Mouse (Mus musculus) CH12.LX (cell line): ENCODE data around the gene Atg10. TPM values are rescaled to one million over a fixed set of nuclear protein-coding genes. Genes with fewer than 3 reads are reported as not detected.

Source experiments
- DNase-seq: peaks from one replicate; pipeline ENCODE4 v3.0.0-alpha.2; 2013; ENCODE audit errors: extremely low read depth
- H3K27ac ChIP-seq: 2 replicates; pipeline ENCODE4 v1.5.1; 2012; ENCODE audit warnings: low read depth, mild to moderate bottlenecking, control low read depth, moderate library complexity; ENCODE audit not compliant: insufficient read depth
- H3K27me3 ChIP-seq: replicated peaks from 2 replicates; pipeline ENCODE3; 2012; ENCODE audit warnings: inconsistent platforms
- H3K36me3 ChIP-seq, 2 experiments: replicated peaks in 1 of 2; 2 replicates each; pipeline versions ENCODE3 to v1.6.1; 2012; ENCODE audit warnings: inconsistent platforms in 1 of 2, low read length in 1 of 2, mild to moderate bottlenecking in 1 of 2, mixed read lengths in 1 of 2, moderate library complexity in 1 of 2; ENCODE audit not compliant: control insufficient read depth in 1 of 2, insufficient read depth in 1 of 2
- H3K4me1 ChIP-seq, 2 experiments: 2 replicates each; pipeline ENCODE4 v1.6.1; 2012; ENCODE audit warnings: inconsistent platforms in 1 of 2, moderate library complexity in 1 of 2; ENCODE audit not compliant: insufficient read depth in 2 of 2, control insufficient read depth in 1 of 2
- H3K4me2 ChIP-seq: 2 replicates; pipeline ENCODE4 v1.6.1; 2012; ENCODE audit warnings: low read depth, mild to moderate bottlenecking, control low read depth; ENCODE audit not compliant: poor library complexity, insufficient read depth, severe bottlenecking
- H3K4me3 ChIP-seq, 3 experiments: fragments of 150-350 bp in 1 of 3; sonication (generic) in 1 of 3; replicated peaks in 1 of 3; 2 replicates each; pipeline versions ENCODE3 to v1.5.1; 2011 to 2012; ENCODE audit warnings: low read depth in 2 of 3, low read length in 2 of 3, mild to moderate bottlenecking in 2 of 3, moderate library complexity in 2 of 3, control low read depth in 1 of 3, improper control_type of control experiment in 1 of 3, inconsistent platforms in 1 of 3, mixed read lengths in 1 of 3; ENCODE audit not compliant: poor library complexity in 1 of 3
- H3K79me2 ChIP-seq: replicated peaks from 2 replicates; pipeline ENCODE4 v1.6.1; 2012; ENCODE audit warnings: mild to moderate bottlenecking, moderate library complexity; ENCODE audit not compliant: control insufficient read depth, poor library complexity, insufficient read depth, severe bottlenecking; ENCODE audit errors: extremely low read depth
- H3K9ac ChIP-seq: 2 replicates; pipeline ENCODE4 v1.6.1; 2012; ENCODE audit warnings: low read depth, mild to moderate bottlenecking, control low read depth, moderate library complexity; ENCODE audit not compliant: insufficient read depth
- H3K9me3 ChIP-seq: replicated peaks from 2 replicates; pipeline ENCODE3; 2012; ENCODE audit warnings: low read length, inconsistent platforms, mixed read lengths
- CHD1 ChIP-seq: IDR thresholded peaks from 2 replicates; pipeline ENCODE4 v1.6.1; 2012; ENCODE audit warnings: low read depth, low read length, improper control_type of control experiment, inconsistent platforms
- CHD2 ChIP-seq: IDR thresholded peaks from 2 replicates; pipeline ENCODE4 v1.6.1; 2011; ENCODE audit warnings: low read length, improper control_type of control experiment
- CTCF ChIP-seq, 2 experiments: IDR thresholded peaks in 1 of 2; conservative IDR thresholded peaks in 1 of 2; 2 replicates each; pipeline ENCODE4 v1.5.1; 2011 to 2012; ENCODE audit warnings: low read depth in 2 of 2, low read length in 2 of 2, improper control_type of control experiment in 1 of 2, inconsistent platforms in 1 of 2, mild to moderate bottlenecking in 1 of 2, moderate library complexity in 1 of 2
- JUND ChIP-seq: conservative IDR thresholded peaks from 2 replicates; pipeline ENCODE4 v1.6.1; 2011; ENCODE audit warnings: low read depth, low read length, improper control_type of control experiment
- KAT2A ChIP-seq: IDR thresholded peaks from 2 replicates; pipeline ENCODE4 v1.6.1; 2012; ENCODE audit warnings: low read length, improper control_type of control experiment, inconsistent platforms; ENCODE audit not compliant: insufficient replicate concordance
- MAFK ChIP-seq: IDR thresholded peaks from 2 replicates; pipeline ENCODE4 v1.6.1; 2011; ENCODE audit warnings: low read length, improper control_type of control experiment; ENCODE audit not compliant: insufficient replicate concordance
- MEF2A ChIP-seq: IDR thresholded peaks from 2 replicates; pipeline ENCODE4 v1.6.1; 2014; ENCODE audit warnings: low read depth, mild to moderate bottlenecking, inconsistent platforms, low read length, improper control_type of control experiment, borderline replicate concordance
- POLR2A ChIP-seq: IDR thresholded peaks from 2 replicates; pipeline ENCODE4 v1.6.1; 2011; ENCODE audit warnings: low read depth, mild to moderate bottlenecking, improper control_type of control experiment, low read length
- RAD21 ChIP-seq: IDR thresholded peaks from 2 replicates; pipeline ENCODE4 v1.6.1; 2011; ENCODE audit warnings: low read depth, mild to moderate bottlenecking, low read length, improper control_type of control experiment, moderate library complexity
- SMC3 ChIP-seq: IDR thresholded peaks from 2 replicates; pipeline ENCODE4 v1.6.1; 2011; ENCODE audit warnings: low read depth, low read length, improper control_type of control experiment
- TCF12 ChIP-seq: IDR thresholded peaks from 2 replicates; pipeline ENCODE4 v1.6.1; 2014; ENCODE audit warnings: low read depth, mild to moderate bottlenecking, inconsistent platforms, low read length, improper control_type of control experiment
- UBTF ChIP-seq: IDR thresholded peaks from 2 replicates; pipeline ENCODE4 v1.6.1; 2012; ENCODE audit warnings: low read depth, mild to moderate bottlenecking, inconsistent platforms, low read length, improper control_type of control experiment, moderate library complexity
- USF1 ChIP-seq: IDR thresholded peaks from 2 replicates; pipeline ENCODE4 v1.6.1; 2014; ENCODE audit warnings: low read depth, mild to moderate bottlenecking, inconsistent platforms, low read length, improper control_type of control experiment
- USF2 ChIP-seq: conservative IDR thresholded peaks from 2 replicates; pipeline ENCODE4 v1.6.1; 2011; ENCODE audit warnings: low read depth, low read length, improper control_type of control experiment
- ZMIZ1 ChIP-seq: IDR thresholded peaks from 2 replicates; pipeline ENCODE4 v1.6.1; 2012; ENCODE audit warnings: low read depth, mild to moderate bottlenecking, inconsistent platforms, low read length, improper control_type of control experiment
- dilution Hi-C: fragments of 300-500 bp; cut with MboI; formaldehyde crosslinking; loops from 2 replicates; pipeline ENCODE4 v1.14.3; 2020; ENCODE audit warnings: low sequenced_read_pairs; ENCODE audit not compliant: extremely low pct_unique_long_range_greater_than_20kb, extremely low pct_ligation_motif_present
- in situ Hi-C: fragments of 300-500 bp; cut with MboI; formaldehyde crosslinking; loops from 3 replicates; pipeline ENCODE4 v1.14.3; 2019; ENCODE audit warnings: low sequenced_read_pairs, low pct_ligation_motif_present, low pct_unique_long_range_greater_than_20kb, mixed read lengths
- polyA plus RNA-seq: library from polyadenylated mRNA; unstranded; fragments of >175 nt; gene quantifications from 2 replicates; pipeline ENCODE4 v1.2.1, GENCODE M21; 2012; ENCODE audit warnings: low read depth; ENCODE audit not compliant: insufficient read length
- total RNA-seq, 2 experiments: library from RNA; depleted of rRNA; stranded (reverse); fragments of 300-350 nt in 1 of 2; fragments of >200 nt in 1 of 2; gene quantifications; 2 replicates each; pipeline ENCODE4 v1.2.3; 2012 to 2014

The Atg10 gene
- total and polyA plus RNA-seq, 3 experiments, result 3.4 to 7.2 (median 4.2) TPM

GRCm38 (mm10) chr13:91166286-91166685, 57.5 kb downstream of the Atg10 start:
- dilution Hi-C loops, result no loop called here
- no peak overlapping the region for H3K9ac ChIP-seq
- H3K27ac ChIP-seq, result no peak overlapping the region
- DNase-seq, result no peak
- no peaks in the 10 kb centered on the region for H3K79me2 ChIP-seq
- in situ Hi-C loops, result no loop called here
- H3K36me3 ChIP-seq, result no peaks in the 10 kb centered on the region
- H3K27me3 ChIP-seq, result no peaks in the 10 kb centered on the region
- H3K4me2 ChIP-seq, result no peak overlapping the region
- H3K4me1 ChIP-seq, result no peaks in the 10 kb centered on the region
- no peaks in the 10 kb centered on the region for H3K9me3 ChIP-seq
- no peak for TF ChIP-seq KAT2A
- no peak for TF ChIP-seq RAD21
- TF ChIP-seq USF2, result no peak
- no peak for TF ChIP-seq POLR2A
- H3K4me3 ChIP-seq, result no peak overlapping the region

GRCm38 (mm10) chr13:91165200-91165599, 58.6 kb downstream of the Atg10 start:
- Histone ChIP-seq H3K27me3 (no peaks in the 10 kb centered on the region), H3K79me2 (no peaks in the 10 kb centered on the region), H3K4me1 (no peaks in the 10 kb centered on the region), H3K9ac (no peak overlapping the region), H3K9me3 (no peaks in the 10 kb centered on the region), H3K4me3 (no peak overlapping the region), H3K27ac (no peak overlapping the region), H3K36me3 (no peaks in the 10 kb centered on the region), H3K4me2 (no peak overlapping the region)
- no peak for TF ChIP-seq ZMIZ1
- no peak for TF ChIP-seq MEF2A
- TF ChIP-seq JUND, result no peak
- TF ChIP-seq MAFK, result no peak
- TF ChIP-seq CHD1, result no peak
- TF ChIP-seq SMC3, result no peak
- TF ChIP-seq UBTF, result no peak
- TF ChIP-seq RAD21, result no peak
- no peak for TF ChIP-seq TCF12
- in situ Hi-C loops, result no loop called here
- no peak for DNase-seq
- dilution Hi-C loops, result no loop called here

GRCm38 (mm10) chr13:91163292-91163691, 60.5 kb downstream of the Atg10 start:
- Histone ChIP-seq H3K79me2 (no peaks in the 10 kb centered on the region), H3K4me2 (no peak overlapping the region), H3K36me3 (no peaks in the 10 kb centered on the region), H3K4me3 (no peak overlapping the region), H3K4me1 (no peaks in the 10 kb centered on the region), H3K9ac (no peak overlapping the region), H3K27ac (no peak overlapping the region), H3K9me3 (no peaks in the 10 kb centered on the region), H3K27me3 (no peaks in the 10 kb centered on the region)
- TF ChIP-seq MEF2A (no peak), CHD2 (no peak), USF1 (no peak), CTCF (conservative IDR thresholded peaks at IDR 0.05 in 1 of 2, IDR thresholded peaks at IDR 0.05 in 1 of 2; ENCODE audit: low read depth in 2 of 2, low read length in 2 of 2) (no peak)
- in situ Hi-C loops (no loop called here), dilution Hi-C loops (no loop called here)
- DNase-seq, result no peak
